Mouse (Mus musculus) kidney, adult 2 months (tissue): Measurements from ENCODE around the gene Zfp629.

Experiments used
- CTCF ChIP-seq: fragments of 200-500 bp; conservative IDR thresholded peaks from 2 replicates; pipeline ENCODE4 v1.5.1; 2011; ENCODE audit warnings: low read depth, mild to moderate bottlenecking, control low read depth, low read length, moderate library complexity, mixed read lengths; ENCODE audit not compliant: insufficient read depth, insufficient read length
- POLR2A ChIP-seq: fragments of 200-500 bp; IDR thresholded peaks from one replicate; pipeline ENCODE4 v1.6.1; 2011; ENCODE audit warnings: low read depth, low read length, control low read depth

DNA sequence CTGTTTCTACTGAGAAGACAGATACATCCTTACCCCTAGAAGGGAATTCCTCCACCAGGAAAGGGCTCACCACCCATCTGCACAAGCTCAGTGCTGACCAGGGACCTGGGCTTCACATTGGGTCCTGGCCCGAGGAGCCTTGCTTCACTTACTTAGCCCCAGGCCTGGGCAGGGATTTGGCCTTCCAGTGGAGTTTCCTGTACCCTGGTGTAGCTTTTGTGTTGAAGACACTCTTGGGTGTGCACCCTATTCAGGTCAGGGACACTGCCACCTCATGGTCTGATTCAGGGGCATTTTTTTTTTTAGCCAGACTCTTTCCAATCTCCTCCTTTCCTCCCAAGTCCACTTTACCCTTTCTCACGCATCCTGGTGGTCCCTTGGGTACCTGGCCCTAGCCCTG lies 12.7 kb downstream of the Zfp629 start:
- no peak for TF ChIP-seq CTCF
- TF ChIP-seq POLR2A: no peak
